Mouse (Mus musculus): ENCODE results near the gene Ap1b1.
A peak's percentile ranks its signal among the peaks of the same experiment; 100 is the strongest.

The Ap1b1 gene

GRCm38 (mm10) chr11:4986695-4987486, at the start of gene Ap1b1:
Gene Ap1b1, plus strand, starts transcription at chr11:4986824.
- peak; percentile 93 to 98 for DNase-seq

- no peak for DNase-seq
These were observed 40.1 kb upstream of the Ap1b1 start for GRCm38 (mm10) chr11:4946530-4946929.

GRCm38 (mm10) chr11:4946947-4947812, 39.4 kb upstream of the Ap1b1 start:
- DNase-seq: peak; percentile 51 to 67

- DNase-seq: peak in 1 of 2 experiments; percentile 52
These were observed 38.8 kb upstream of the Ap1b1 start, which contains the start of gene Nefh for GRCm38 (mm10) chr11:4947813-4948174. Gene Nefh, minus strand, starts transcription at chr11:4948064.

- DNase-seq: no peak
These were observed 37.8 kb upstream of the Ap1b1 start for GRCm38 (mm10) chr11:4948792-4949191.

- peak in 1 of 2 experiments; percentile 33 for DNase-seq
These were observed 37.2 kb upstream of the Ap1b1 start for GRCm38 (mm10) chr11:4949256-4950044.

GRCm38 (mm10) chr11:4953401-4953800, 33.2 kb upstream of the Ap1b1 start:
- no peak for DNase-seq

- no peak for DNase-seq
These were observed 32.7 kb upstream of the Ap1b1 start for GRCm38 (mm10) chr11:4953918-4954317.

GRCm38 (mm10) chr11:4963099-4963808, 23.4 kb upstream of the Ap1b1 start:
- no peak for DNase-seq

GRCm38 (mm10) chr11:4966325-4966724, 20.3 kb upstream of the Ap1b1 start:
- DNase-seq: no peak

GRCm38 (mm10) chr11:4966888-4967287, 19.7 kb upstream of the Ap1b1 start:
- DNase-seq: no peak

GRCm38 (mm10) chr11:4967549-4967948, 19.1 kb upstream of the Ap1b1 start:
- no peak for DNase-seq

GRCm38 (mm10) chr11:4968376-4968775, 18.2 kb upstream of the Ap1b1 start:
- peak; percentile 78 to 87 for DNase-seq

GRCm38 (mm10) chr11:4972967-4973870, 13.4 kb upstream of the Ap1b1 start:
- DNase-seq: peak; percentile 50 to 74

- DNase-seq: no peak
These were observed 12.8 kb upstream of the Ap1b1 start for GRCm38 (mm10) chr11:4973871-4974256.

GRCm38 (mm10) chr11:4974376-4975122, 12.1 kb upstream of the Ap1b1 start:
- DNase-seq: no peak

- DNase-seq: peak; percentile 69 to 86
These were observed 11.0 kb upstream of the Ap1b1 start for GRCm38 (mm10) chr11:4975623-4976022.

GRCm38 (mm10) chr11:4983010-4983409, 3.6 kb upstream of the Ap1b1 start:
- peak in 1 of 2 experiments; percentile 24 for DNase-seq

- no peak for DNase-seq
These were observed 3.1 kb upstream of the Ap1b1 start for GRCm38 (mm10) chr11:4983538-4983937.

- peak in 1 of 2 experiments; percentile 43 for DNase-seq
These were observed 2.4 kb upstream of the Ap1b1 start for GRCm38 (mm10) chr11:4984249-4984648.
